Mouse (Mus musculus) embryonic fibroblast, embryonic 13.5 days (primary cell): ENCODE measurements around the gene Rasgef1b.

Source experiments
- CTCF ChIP-seq: IDR thresholded peaks from 2 replicates; pipeline ENCODE4 v1.5.1; 2011; ENCODE audit warnings: mild to moderate bottlenecking, control low read depth, low read length, moderate library complexity, borderline replicate concordance; ENCODE audit not compliant: insufficient read depth
- POLR2A ChIP-seq: IDR thresholded peaks from 2 replicates; pipeline ENCODE4 v1.6.1; 2011; ENCODE audit warnings: low read depth, mild to moderate bottlenecking, control low read depth, low read length, moderate library complexity

- TF ChIP-seq CTCF: no peak
- TF ChIP-seq POLR2A: no peak
Observed at GRCm38 (mm10) chr5:99482016-99482415, 246.8 kb downstream of the Rasgef1b start.
